In the genomic region with DNA sequence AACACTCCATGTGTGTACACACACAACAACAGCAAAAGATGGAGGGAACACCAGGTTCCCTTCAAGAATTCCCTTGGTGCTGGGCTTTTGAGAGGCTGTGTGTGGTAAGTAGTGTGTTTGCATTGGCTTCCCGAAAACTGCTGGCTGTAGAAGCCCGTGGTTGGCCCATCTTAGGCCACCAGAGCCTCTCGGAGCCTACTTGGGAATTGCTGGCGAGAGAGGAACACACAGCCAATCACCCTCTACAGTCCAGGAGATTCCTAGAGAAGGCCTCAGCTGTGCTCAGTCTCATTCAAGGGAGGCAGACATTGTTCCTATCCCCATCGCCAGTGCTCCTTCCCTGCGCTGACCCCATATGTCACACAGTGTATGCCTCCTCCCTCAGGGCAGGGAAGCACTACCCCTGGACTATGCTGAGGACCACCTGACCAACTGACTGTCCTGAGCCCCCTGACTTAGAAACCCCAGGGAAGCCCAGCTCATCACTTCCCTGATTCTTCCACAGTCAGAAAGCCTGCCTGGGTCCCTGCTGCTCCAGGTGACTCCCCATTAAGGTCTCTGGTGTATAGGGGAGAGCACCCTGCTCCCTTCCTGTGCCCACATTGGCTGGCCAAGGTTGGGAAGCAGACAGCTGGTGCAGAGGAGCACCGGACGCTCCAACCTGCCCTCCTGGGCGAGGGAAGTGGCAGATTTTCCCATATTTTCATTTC, we compare ENCODE assay signal across 17 mouse cellular contexts.
DNase-seq lines count a peak whose midpoint lies in the region; ATAC-seq and TF ChIP-seq lines count a peak whose summit lies in the region.
"Had no signal": no experiment of that assay in that cellular context is flagged by ENCODE, and none has a peak within 500 bp of the region (broad histone marks: within the 10 kb centered on the region; RNA-seq: fewer than 3 reads in every experiment).

No protein-coding gene starts in this region.

- no peak overlapping the region for H3K27ac ChIP-seq in heart, adult 2 months
- H3K27ac ChIP-seq in forebrain, embryonic 14.5 days (ENCODE audit: low read depth, low read length), result peak overlapping the region; percentile 78
- H3K27ac ChIP-seq in hindbrain, postnatal 0 days, result peak overlapping the region; percentile 71
- H3K27ac ChIP-seq: left cerebral cortex, adult 2 months; macrophage had no signal

- H3K79me2 ChIP-seq in heart, adult 2 months (replicated peaks; ENCODE audit: control insufficient read depth, insufficient read depth, low read length), result no peaks in the 10 kb centered on the region
- H3K79me2 ChIP-seq in myocyte (ENCODE audit: control insufficient read depth, insufficient read depth), result no peaks in the 10 kb centered on the region

- H3K4me3 ChIP-seq in heart, adult 2 months, result no peak overlapping the region
- H3K4me3 ChIP-seq in forebrain, embryonic 14.5 days (ENCODE audit: low read depth, low read length), result no peak overlapping the region
- H3K4me3 ChIP-seq in hindbrain, postnatal 0 days (ENCODE audit: low read length), result no peak overlapping the region
- H3K4me3 ChIP-seq in myocyte, result no peak overlapping the region
- H3K4me3 ChIP-seq: erythroblast, embryonic 14.5 days; left cerebral cortex, adult 2 months had no signal

- no peak for TF ChIP-seq POLR2A in heart, adult 2 months (IDR thresholded peaks at IDR 0.05; ENCODE audit: insufficient read depth, low read depth, low read length)
- no peak for TF ChIP-seq POLR2A in myocyte (IDR thresholded peaks at IDR 0.05; ENCODE audit: insufficient read length, low read depth)

- H3K4me1 ChIP-seq in heart, adult 2 months (ENCODE audit: control insufficient read depth, insufficient read depth, low read length), result peaks cover 5% of the 10 kb centered on the region
- H3K4me1 ChIP-seq in forebrain, embryonic 14.5 days (ENCODE audit: control insufficient read depth, insufficient read depth, low read length), result peaks cover 26% of the 10 kb centered on the region
- peaks cover 23% of the 10 kb centered on the region for H3K4me1 ChIP-seq in hindbrain, postnatal 0 days (ENCODE audit: insufficient read depth, low read length)

- H3ac ChIP-seq in myocyte (ENCODE audit: control insufficient read depth, insufficient read length), result no peak overlapping the region

- peak; percentile 4 for ATAC-seq in forebrain, embryonic 14.5 days
- ATAC-seq in hindbrain, postnatal 0 days, result 0 out of 2 replicates have a peak, but pooled peaks have one; percentile 11
- ATAC-seq in CD4-positive, CD25-positive, alpha-beta regulatory T cell, adult 4 months, result no peak
- ATAC-seq: intestine, postnatal 0 days had no signal

- DNase-seq in heart, postnatal 25 days (ENCODE audit: low spot score), result peak; percentile 35
- no peak for DNase-seq in heart, adult 2 months
- no peak for DNase-seq in forebrain, embryonic 14.5 days (ENCODE audit: low spot score)
- no peak for DNase-seq in hindbrain, postnatal 0 days (ENCODE audit: low spot score)
- no peak for DNase-seq in layer of hippocampus, adult 8-10 months (ENCODE audit: low spot score in 2 of 2)
- DNase-seq in lung, postnatal 10 days, result no peak
- DNase-seq: adrenal gland, postnatal 36 days; gastrocnemius, postnatal 14 days; thymus, adult 18-20 months had no signal

- TF ChIP-seq EP300 in heart, adult 2 months (IDR thresholded peaks at IDR 0.05; ENCODE audit: insufficient read depth, low read depth, low read length), result no peak

- no peaks in the 10 kb centered on the region for H3K27me3 ChIP-seq in heart, adult 2 months (ENCODE audit: control insufficient read depth, insufficient read depth, low read length)
- H3K27me3 ChIP-seq in forebrain, embryonic 14.5 days (replicated peaks; ENCODE audit: control insufficient read depth, insufficient read depth, low read length), result no peaks in the 10 kb centered on the region
- no peaks in the 10 kb centered on the region for H3K27me3 ChIP-seq in hindbrain, postnatal 0 days (ENCODE audit: insufficient read depth, low read length)
- H3K27me3 ChIP-seq in myocyte (ENCODE audit: control insufficient read depth, insufficient read depth, insufficient read length), result no peaks in the 10 kb centered on the region

- H3K36me3 ChIP-seq in heart, adult 2 months (ENCODE audit: control insufficient read depth, insufficient read depth, low read length), result no peaks in the 10 kb centered on the region
- H3K36me3 ChIP-seq in forebrain, embryonic 14.5 days (ENCODE audit: control insufficient read depth, insufficient read depth, low read length), result no peaks in the 10 kb centered on the region
- H3K36me3 ChIP-seq in hindbrain, postnatal 0 days (ENCODE audit: insufficient read depth, low read length), result no peaks in the 10 kb centered on the region
- no peaks in the 10 kb centered on the region for H3K36me3 ChIP-seq in myocyte (ENCODE audit: control insufficient read depth, insufficient read depth)
- H3K36me3 ChIP-seq: G1E had no signal

- intact Hi-C loops in heart, postnatal 25 days (cut with DNase I), result loop anchor here (5.0 kb wide), 1 partner anchor 212 kb away; no protein-coding TSS in a partner anchor
- intact Hi-C loops in heart, adult 2 months (cut with DNase I), result loop anchor here (5.0 kb wide), 1 partner anchor 207 kb away; no protein-coding TSS in a partner anchor

- no peaks in the 10 kb centered on the region for H3K9me3 ChIP-seq in forebrain, embryonic 14.5 days (replicated peaks; ENCODE audit: control insufficient read depth, low read length)
- no peaks in the 10 kb centered on the region for H3K9me3 ChIP-seq in hindbrain, postnatal 0 days (ENCODE audit: low read length)
- H3K9me3 ChIP-seq: G1E had no signal

- no peak for TF ChIP-seq CTCF in heart, adult 2 months (IDR thresholded peaks at IDR 0.05)
- no peak for TF ChIP-seq CTCF in hindbrain, postnatal 0 days (IDR thresholded peaks at IDR 0.05; ENCODE audit: low read depth)

- H3K4me2 ChIP-seq in forebrain, embryonic 14.5 days (ENCODE audit: low read length), result no peak overlapping the region; the same call in 1 of the 2 replicates
- no peak overlapping the region for H3K4me2 ChIP-seq in hindbrain, postnatal 0 days (ENCODE audit: low read depth, low read length)
- peak overlapping the region; percentile 28 for H3K4me2 ChIP-seq in myocyte (ENCODE audit: low read depth)
- H3K4me2 ChIP-seq: liver, embryonic 11.5 days had no signal

- H3K9ac ChIP-seq in heart, adult 2 months (ENCODE audit: low read depth, low read length), result no peak overlapping the region
- H3K9ac ChIP-seq in forebrain, embryonic 14.5 days (ENCODE audit: low read length), result no peak overlapping the region
- H3K9ac ChIP-seq in hindbrain, postnatal 0 days (replicated peaks; ENCODE audit: low read length), result no peak overlapping the region

- WGBS in heart, adult 2 months, result 81% methylated on average over 9 of the region's 9 CpGs
- WGBS in forebrain, embryonic 14.5 days, result 55% methylated on average over 9 of the region's 9 CpGs
- WGBS in hindbrain, postnatal 0 days, result 48% methylated on average over 9 of the region's 9 CpGs

TF ChIP-seq in myocyte, 11 proteins besides CTCF, POLR2A, EP300 and RAD21:
- TF ChIP-seq MYOD1 (IDR thresholded peaks at IDR 0.05; ENCODE audit: control insufficient read depth in 1 of 3, insufficient read length in 2 of 3, low read depth in 2 of 3) (no peak), TCF12 (IDR thresholded peaks at IDR 0.05; ENCODE audit: insufficient read depth, poor library complexity, severe bottlenecking) (no peak), REST (IDR thresholded peaks at IDR 0.05; ENCODE audit: insufficient read depth, insufficient read length) (no peak), POLR2AphosphoS2 (IDR thresholded peaks at IDR 0.05; ENCODE audit: insufficient read length, low read depth) (no peak), MAX (IDR thresholded peaks at IDR 0.05; ENCODE audit: low read depth) (no peak), SRF (IDR thresholded peaks at IDR 0.05; ENCODE audit: control insufficient read depth, insufficient read length, low read depth) (no peak), USF1 (IDR thresholded peaks at IDR 0.05; ENCODE audit: low read depth) (no peak), TCF3 (IDR thresholded peaks at IDR 0.05; ENCODE audit: insufficient read length, low read depth) (no peak), CEBPB (IDR thresholded peaks at IDR 0.05; ENCODE audit: insufficient read depth, poor library complexity, severe bottlenecking) (no peak), E2F4 (IDR thresholded peaks at IDR 0.05; ENCODE audit: insufficient read depth) (no peak), MYOG (IDR thresholded peaks at IDR 0.05; ENCODE audit: control insufficient read depth in 1 of 3, insufficient read depth in 1 of 3, insufficient read length in 2 of 3, low read depth in 2 of 3) (no peak)
